Mouse (Mus musculus) heart, adult 2 months (tissue): ENCODE measurements around the gene Zc3h15.

ENCODE experiments used
- CTCF ChIP-seq: fragments of 200-600 bp; IDR thresholded peaks from 2 replicates; pipeline ENCODE4 v1.8.1; 2022; ENCODE audit warnings: antibody characterized with exemption, mild to moderate bottlenecking, moderate library complexity
- EP300 ChIP-seq: fragments of 200-500 bp; IDR thresholded peaks from 2 replicates; pipeline ENCODE4 v1.6.1; 2011; ENCODE audit warnings: low read depth, low read length, control low read depth; ENCODE audit not compliant: insufficient read depth

DNA sequence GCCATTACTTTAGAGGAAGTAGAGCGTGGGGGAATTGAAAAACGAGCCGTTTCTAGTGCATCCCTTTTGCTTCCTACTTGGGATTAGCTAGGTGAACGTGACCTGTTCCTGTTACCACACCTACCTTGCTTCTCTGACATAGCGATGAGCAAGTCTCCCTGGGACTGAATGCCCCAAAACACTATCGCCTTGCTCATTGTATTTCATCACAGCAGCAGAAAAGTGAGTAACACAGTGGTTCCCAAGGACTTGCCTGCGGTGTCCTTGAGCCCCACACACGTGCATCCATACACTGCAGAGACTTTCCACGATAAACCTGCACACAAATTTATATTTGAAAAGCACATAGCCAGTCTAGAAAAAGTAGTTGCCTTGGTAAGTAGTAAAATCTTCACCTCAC is 30.7 kb downstream of the Zc3h15 start:
- TF ChIP-seq CTCF (no peak), EP300 (no peak)
